Mouse (Mus musculus) central nervous system, embryonic 14 days (tissue): ENCODE data around the gene Acat3. TPM values are rescaled to one million over a fixed set of nuclear protein-coding genes. Genes with fewer than 3 reads are reported as not detected.

Source experiments
- polyA plus RNA-seq: library from polyadenylated mRNA; depleted of rRNA; stranded (reverse); fragments of >200 nt; gene quantifications from 2 replicates; pipeline ENCODE4 v1.2.3, GENCODE M21; 2012; rRNA removed

The Acat3 gene
- 0.61 TPM in 2 replicates for polyA plus RNA-seq

DNA sequence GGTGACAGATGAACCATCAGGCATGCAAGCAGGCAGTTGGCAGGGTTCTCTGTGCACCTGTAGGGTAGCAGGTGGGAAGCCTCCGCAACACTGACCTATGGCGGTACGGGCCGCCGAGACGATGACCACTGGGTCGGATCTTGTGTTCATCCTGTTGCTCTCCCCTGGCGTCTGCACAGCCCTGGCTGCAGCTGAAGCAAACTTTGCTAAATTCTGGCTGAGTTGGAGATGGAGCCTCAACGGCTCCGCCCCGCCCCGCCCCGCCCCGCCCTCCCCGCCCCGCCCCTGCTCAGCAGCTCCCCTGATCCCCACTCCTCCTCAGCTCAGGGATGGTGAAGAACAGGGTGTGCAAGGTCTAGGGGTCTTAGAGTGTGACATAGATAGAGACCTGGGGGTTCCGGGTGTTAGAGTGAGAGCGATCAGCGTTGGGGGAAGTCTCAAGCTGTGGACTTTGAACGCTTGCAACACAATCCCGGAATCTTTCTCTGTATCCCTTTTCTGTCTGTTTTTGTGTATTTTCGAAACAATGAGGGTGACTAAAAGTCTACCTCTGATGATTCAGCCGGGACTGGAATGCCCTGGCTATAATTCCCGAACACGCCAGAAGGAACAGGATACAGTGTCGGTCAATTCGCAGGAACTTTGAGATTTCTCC, at the start of gene Acat3:
Gene Acat3 (minus strand): TSS at position 450 of the 655 bp plus-strand sequence.

DNA sequence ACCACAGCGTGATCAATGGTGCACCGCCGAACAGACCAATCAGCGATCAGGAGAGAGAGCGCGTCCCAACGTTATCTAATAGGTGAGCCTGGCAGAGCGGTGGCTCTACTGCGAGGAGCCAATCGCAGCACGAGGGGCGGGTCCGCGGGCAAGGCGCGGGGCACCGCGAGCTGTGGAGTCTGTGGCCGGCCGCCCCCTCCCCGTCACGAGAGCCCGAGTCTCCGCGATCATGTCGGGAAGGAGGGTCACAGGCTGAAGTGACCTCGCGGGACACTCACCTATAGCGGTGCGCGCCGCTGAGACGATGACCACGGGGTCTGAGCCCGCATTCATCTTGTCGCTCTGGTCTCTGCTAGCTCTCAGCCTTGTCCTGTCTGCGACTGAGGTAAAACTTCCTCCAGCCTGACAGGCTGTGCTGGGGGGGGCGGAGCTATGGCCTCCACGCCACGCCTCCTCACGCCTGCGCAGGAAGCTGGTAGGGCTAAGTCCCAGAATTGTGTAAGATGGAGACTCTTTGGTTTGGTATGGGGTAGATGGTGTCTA, 20.0 kb upstream of the Acat3 start, which contains the start of gene Acat2:
Gene Acat2 (minus strand): TSS at position 417 of the 543 bp plus-strand sequence.

DNA sequence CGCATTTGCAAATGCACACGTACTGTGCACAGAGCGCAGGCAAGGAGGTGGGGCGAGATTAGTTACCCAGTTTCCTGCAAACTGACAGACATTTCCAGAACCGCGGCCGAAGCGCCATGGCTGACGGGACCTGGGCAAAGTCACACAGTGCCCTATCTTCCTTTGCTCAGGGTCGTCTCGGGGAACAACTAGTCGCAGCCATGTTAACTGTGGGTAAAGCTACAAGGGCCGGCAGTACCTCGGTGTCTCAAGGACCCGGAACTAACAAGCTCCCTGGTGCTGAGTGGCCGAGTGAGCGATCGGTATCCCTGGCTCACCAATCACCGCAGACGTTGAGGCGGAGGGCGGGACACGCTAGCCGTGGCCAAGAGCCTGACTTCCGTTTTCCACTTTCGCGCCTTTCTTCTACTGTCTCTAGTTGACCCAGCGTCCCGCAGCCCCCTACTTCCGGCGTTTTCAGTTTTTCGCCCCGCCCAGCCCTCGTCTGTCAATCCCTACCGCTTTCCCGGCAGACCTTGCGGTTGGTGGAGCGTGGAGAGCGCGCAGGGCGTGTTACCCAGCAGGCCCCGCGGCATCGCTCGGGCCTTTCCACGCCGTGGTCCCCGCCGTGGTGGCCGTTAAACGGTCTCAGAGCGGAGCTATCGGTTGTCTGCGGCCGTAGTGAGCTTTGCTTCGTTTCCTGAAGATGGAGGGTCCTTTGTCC, 24.4 kb downstream of the Acat3 start, which contains the start of gene Mrpl18:
Gene Mrpl18 (minus strand): TSS at position 465 of the 703 bp plus-strand sequence.

DNA sequence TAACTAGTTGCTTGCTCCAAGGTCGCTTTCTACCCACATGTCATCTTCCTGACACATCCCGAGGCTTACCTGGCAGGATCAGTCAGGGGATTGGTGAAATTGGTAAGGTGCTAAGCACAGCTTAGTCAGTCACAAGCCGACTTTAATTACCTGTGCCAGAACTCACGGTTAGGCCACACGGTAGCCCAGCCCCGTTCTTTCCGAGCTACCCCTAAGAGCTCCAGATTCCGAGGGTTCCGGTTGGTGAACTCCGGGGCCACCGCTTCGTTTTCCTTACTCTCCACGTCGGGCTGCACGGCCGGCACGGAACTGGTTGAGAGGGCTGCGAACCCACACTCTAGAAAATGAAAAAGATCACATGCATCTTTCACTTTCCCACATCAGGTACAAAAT, 24.9 kb downstream of the Acat3 start, which contains the start of gene Tcp1:
Gene Tcp1 (plus strand): TSS at position 214 of the 393 bp plus-strand sequence.

DNA sequence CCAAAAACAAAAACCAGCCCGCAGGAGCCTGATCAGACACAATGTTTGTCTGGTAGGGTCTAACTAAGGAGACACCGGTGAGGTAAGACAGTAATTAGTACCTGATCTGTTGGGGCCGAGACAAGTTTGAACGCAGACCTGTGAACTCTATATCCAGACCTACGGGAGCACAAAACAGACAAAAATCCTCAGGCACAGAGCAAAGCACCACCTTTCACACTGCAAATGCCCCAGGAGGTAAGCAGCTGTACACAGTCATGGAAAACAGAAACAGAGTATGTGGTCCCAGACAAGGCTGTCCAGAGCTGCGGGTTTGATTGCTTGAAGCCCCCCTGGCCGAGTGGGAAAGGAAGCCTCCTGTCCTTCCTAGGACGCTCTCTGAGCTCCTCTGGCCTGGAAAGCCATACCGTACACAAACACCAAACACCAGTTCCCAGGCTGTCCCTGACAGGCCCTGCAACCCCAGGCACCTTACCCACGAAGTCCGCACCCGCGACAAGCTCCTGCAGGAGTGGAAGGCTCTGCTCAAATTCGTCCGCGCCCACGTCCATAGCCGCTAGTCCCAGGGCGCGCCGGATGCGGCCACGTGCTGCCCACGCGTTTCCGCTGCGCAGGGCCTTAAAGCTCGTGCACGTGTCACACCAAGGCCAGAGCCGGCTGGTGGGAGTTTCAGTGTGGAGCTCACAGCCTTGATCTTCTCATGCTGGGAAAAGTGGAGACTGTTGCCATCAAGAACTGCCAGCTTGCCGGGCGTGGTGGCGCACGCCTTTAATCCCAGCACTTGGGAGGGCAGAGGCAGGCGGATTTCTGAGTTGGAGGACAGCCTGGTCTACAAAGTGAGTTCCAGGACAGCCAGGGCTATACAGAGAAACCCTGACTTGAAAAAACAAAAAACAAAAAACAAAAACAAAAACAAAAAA, 30.8 kb downstream of the Acat3 start, which contains the start of gene Pnldc1:
Gene Pnldc1 (minus strand): TSS at position 870 of the 920 bp plus-strand sequence.

GRCm38 (mm10) chr17:12875734-12876133, 64.7 kb downstream of the Acat3 start, which contains the start of gene Mrgprh:
TSS of gene Mrgprh (plus strand) at chr17:12876034.

Other genes starting within 250 kb of the Acat3 start
- 20.3 and 33.7 TPM in 2 replicates for gene Igf2r, start 170.9 kb downstream of the Acat3 start, polyA plus RNA-seq
- gene Mas1, start 72.5 kb downstream of the Acat3 start, polyA plus RNA-seq, result 0.20 and 0.55 TPM in 2 replicates
- 0.04 and 0.09 TPM in 2 replicates for gene Mrgprh, start 64.6 kb downstream of the Acat3 start, polyA plus RNA-seq
- 5.7 and 6.9 TPM in 2 replicates for gene Pnldc1, start 30.4 kb downstream of the Acat3 start, polyA plus RNA-seq
- gene Tcp1, start 24.9 kb downstream of the Acat3 start, polyA plus RNA-seq, result 207 and 213 TPM in 2 replicates
- gene Mrpl18, start 24.3 kb downstream of the Acat3 start, polyA plus RNA-seq, result 67.7 and 70.0 TPM in 2 replicates
- 125 and 134 TPM in 2 replicates for gene Acat2, start 20.1 kb upstream of the Acat3 start, polyA plus RNA-seq
- gene Wtap, start 53.6 kb upstream of the Acat3 start, polyA plus RNA-seq, result 84.6 and 97.5 TPM in 2 replicates
- gene Sod2, start 66.2 kb upstream of the Acat3 start, polyA plus RNA-seq, result 144 and 148 TPM in 2 replicates
- 0.05 TPM in 1 of 2 replicates, not detected in the other for gene Gpr31b, start 111.7 kb upstream of the Acat3 start, polyA plus RNA-seq
- gene Tcp10b, start 120.5 kb upstream of the Acat3 start, polyA plus RNA-seq, result 0.19 and 0.33 TPM in 2 replicates
- 0.04 and 0.07 TPM in 2 replicates for gene Unc93a, start 191.2 kb upstream of the Acat3 start, polyA plus RNA-seq